Mouse (Mus musculus): ENCODE results near the gene Pomt1. TPM values are rescaled to one million over a fixed set of nuclear protein-coding genes. Genes with fewer than 3 reads are reported as not detected.

Gene Pomt1
- total RNA-seq, 1 experiment, result 36.5 TPM

DNA sequence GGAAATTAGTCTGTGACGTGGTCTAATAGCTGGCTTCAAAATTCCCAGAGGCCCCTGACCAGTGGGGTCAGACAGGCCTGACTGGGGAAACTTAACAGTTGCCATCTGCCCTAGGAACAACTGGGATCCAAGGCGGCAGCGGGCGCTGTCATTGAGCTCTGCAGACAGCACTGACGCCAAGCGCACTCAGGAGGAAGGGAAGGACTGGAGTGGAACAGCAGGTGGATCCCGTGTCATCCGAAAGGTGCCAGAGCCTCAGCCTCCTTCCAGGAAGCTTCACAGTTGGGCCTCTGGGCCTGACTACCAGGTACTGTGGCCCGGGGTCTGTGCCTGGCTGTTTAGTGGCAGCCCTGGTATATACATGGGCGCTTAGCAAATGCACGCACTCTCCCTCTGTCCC lies 35.7 kb upstream of the Pomt1 start:
- Histone ChIP-seq H3K27ac (ENCODE audit: insufficient read depth, low read depth, low read length, poor library complexity, severe bottlenecking) (no peak overlapping the region; the same call in 1 of the 2 replicates), H3K9ac (ENCODE audit: insufficient read depth, low read depth, low read length, poor library complexity, severe bottlenecking) (no peak overlapping the region), H3K4me3 (ENCODE audit: insufficient read depth in 1 of 2, low read depth in 1 of 2, low read length in 2 of 2, poor library complexity in 1 of 2, severe bottlenecking in 1 of 2) (no peak overlapping the region), H3K36me3 (ENCODE audit: control insufficient read depth, insufficient read depth, low read length, poor library complexity, severe bottlenecking) (peaks cover 75% of the 10 kb centered on the region), H3K9me3 (ENCODE audit: control insufficient read depth, insufficient read depth, low read depth, low read length) (no peaks in the 10 kb centered on the region), H3K4me1 (ENCODE audit: control insufficient read depth in 2 of 2, insufficient read depth in 2 of 2, low read length in 2 of 2, poor library complexity in 1 of 2) (peaks cover 0 to 10% of the 10 kb centered on the region in 2 experiments; a peak in 2 of 4 replicates)
- in situ Hi-C loops (cut with MboI; ENCODE audit: low sequenced_read_pairs in 2 of 2, unreplicated experiment in 2 of 2), result no loop called here
- no peak for DNase-seq (ENCODE audit: low read depth, low spot score)
- TF ChIP-seq ZNF384 (IDR thresholded peaks at IDR 0.05; ENCODE audit: low read depth, low read length) (no peak), ZC3H11A (IDR thresholded peaks at IDR 0.05; ENCODE audit: borderline replicate concordance, low read depth, low read length) (no peak), MAFK (IDR thresholded peaks at IDR 0.05; ENCODE audit: insufficient read depth, low read depth, low read length) (no peak), CHD2 (IDR thresholded peaks at IDR 0.05; ENCODE audit: low read depth, low read length) (no peak), HCFC1 (IDR thresholded peaks at IDR 0.05; ENCODE audit: borderline replicate concordance, insufficient read depth, low read length) (no peak)

GRCm38 (mm10) chr2:32201527-32201926 lies 34.9 kb upstream of the Pomt1 start:
- Histone ChIP-seq H3K4me3 (ENCODE audit: insufficient read depth in 1 of 2, low read depth in 1 of 2, low read length in 2 of 2, poor library complexity in 1 of 2, severe bottlenecking in 1 of 2) (no peak overlapping the region), H3K9ac (ENCODE audit: insufficient read depth, low read depth, low read length, poor library complexity, severe bottlenecking) (no peak overlapping the region), H3K9me3 (ENCODE audit: control insufficient read depth, insufficient read depth, low read depth, low read length) (no peaks in the 10 kb centered on the region), H3K36me3 (ENCODE audit: control insufficient read depth, insufficient read depth, low read length, poor library complexity, severe bottlenecking) (peaks cover 79% of the 10 kb centered on the region), H3K4me1 (ENCODE audit: control insufficient read depth in 2 of 2, insufficient read depth in 2 of 2, low read length in 2 of 2, poor library complexity in 1 of 2) (peaks cover 0 to 10% of the 10 kb centered on the region in 2 experiments; a peak in 2 of 4 replicates), H3K27ac (ENCODE audit: insufficient read depth, low read depth, low read length, poor library complexity, severe bottlenecking) (no peak overlapping the region)
- TF ChIP-seq ZC3H11A (IDR thresholded peaks at IDR 0.05; ENCODE audit: borderline replicate concordance, low read depth, low read length) (no peak), ZNF384 (IDR thresholded peaks at IDR 0.05; ENCODE audit: low read depth, low read length) (no peak), MAFK (IDR thresholded peaks at IDR 0.05; ENCODE audit: insufficient read depth, low read depth, low read length) (no peak), HCFC1 (IDR thresholded peaks at IDR 0.05; ENCODE audit: borderline replicate concordance, insufficient read depth, low read length) (no peak), CHD2 (IDR thresholded peaks at IDR 0.05; ENCODE audit: low read depth, low read length) (no peak)
- in situ Hi-C loops (cut with MboI; ENCODE audit: low sequenced_read_pairs in 2 of 2, unreplicated experiment in 2 of 2), result no loop called here
- no peak for DNase-seq (ENCODE audit: low read depth, low spot score)

GRCm38 (mm10) chr2:32203853-32204252 lies 32.5 kb upstream of the Pomt1 start:
- H3K4me3 ChIP-seq (ENCODE audit: insufficient read depth in 1 of 2, low read depth in 1 of 2, low read length in 2 of 2, poor library complexity in 1 of 2, severe bottlenecking in 1 of 2), result no peak overlapping the region
- in situ Hi-C loops (cut with MboI; ENCODE audit: low sequenced_read_pairs in 2 of 2, unreplicated experiment in 2 of 2), result no loop called here
- DNase-seq (ENCODE audit: low read depth, low spot score), result no peak
- TF ChIP-seq MAFK (IDR thresholded peaks at IDR 0.05; ENCODE audit: insufficient read depth, low read depth, low read length) (no peak), ZC3H11A (IDR thresholded peaks at IDR 0.05; ENCODE audit: borderline replicate concordance, low read depth, low read length) (no peak), ZNF384 (IDR thresholded peaks at IDR 0.05; ENCODE audit: low read depth, low read length) (no peak)
- H3K4me1 ChIP-seq (ENCODE audit: control insufficient read depth in 2 of 2, insufficient read depth in 2 of 2, low read length in 2 of 2, poor library complexity in 1 of 2), result peaks cover 0 to 2% of the 10 kb centered on the region in 2 experiments; a peak in 1 of 4 replicates
- peaks cover 89% of the 10 kb centered on the region for H3K36me3 ChIP-seq (ENCODE audit: control insufficient read depth, insufficient read depth, low read length, poor library complexity, severe bottlenecking)
- H3K9ac ChIP-seq (ENCODE audit: insufficient read depth, low read depth, low read length, poor library complexity, severe bottlenecking), result no peak overlapping the region
- H3K9me3 ChIP-seq (ENCODE audit: control insufficient read depth, insufficient read depth, low read depth, low read length), result no peaks in the 10 kb centered on the region
- no peak overlapping the region for H3K27ac ChIP-seq (ENCODE audit: insufficient read depth, low read depth, low read length, poor library complexity, severe bottlenecking)

DNA sequence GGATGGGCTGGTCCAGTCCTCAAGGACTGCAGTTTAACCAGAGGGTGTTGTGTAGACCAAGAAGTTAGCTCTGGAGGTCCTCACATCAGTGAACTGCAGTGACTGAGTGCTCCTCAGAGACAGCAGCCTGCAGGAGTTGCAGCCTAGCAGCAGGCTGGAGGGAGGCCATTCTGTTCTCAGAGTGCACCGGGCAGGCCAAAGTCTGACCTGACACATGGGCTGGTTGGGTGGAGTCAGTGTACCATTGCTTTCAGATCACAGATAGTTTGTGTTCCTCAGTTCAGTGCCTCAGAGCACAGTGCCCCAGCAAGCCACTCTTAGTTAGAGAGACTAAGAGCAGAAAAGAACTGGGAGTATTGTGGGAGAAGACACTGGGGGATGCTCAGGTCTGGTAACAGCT lies 28.7 kb upstream of the Pomt1 start:
- Histone ChIP-seq H3K9me3 (ENCODE audit: control insufficient read depth, insufficient read depth, low read depth, low read length) (no peaks in the 10 kb centered on the region), H3K4me1 (ENCODE audit: control insufficient read depth in 2 of 2, insufficient read depth in 2 of 2, low read length in 2 of 2, poor library complexity in 1 of 2) (peaks cover 0 to 1% of the 10 kb centered on the region in 2 experiments; a peak in 1 of 4 replicates), H3K27ac (ENCODE audit: insufficient read depth, low read depth, low read length, poor library complexity, severe bottlenecking) (no peak overlapping the region), H3K9ac (ENCODE audit: insufficient read depth, low read depth, low read length, poor library complexity, severe bottlenecking) (no peak overlapping the region), H3K36me3 (ENCODE audit: control insufficient read depth, insufficient read depth, low read length, poor library complexity, severe bottlenecking) (peaks cover 84% of the 10 kb centered on the region), H3K4me3 (ENCODE audit: insufficient read depth in 1 of 2, low read depth in 1 of 2, low read length in 2 of 2, poor library complexity in 1 of 2, severe bottlenecking in 1 of 2) (no peak overlapping the region)
- TF ChIP-seq HCFC1 (IDR thresholded peaks at IDR 0.05; ENCODE audit: borderline replicate concordance, insufficient read depth, low read length), result no peak
- TF ChIP-seq CHD2 (IDR thresholded peaks at IDR 0.05; ENCODE audit: low read depth, low read length), result no peak
- TF ChIP-seq ZC3H11A (IDR thresholded peaks at IDR 0.05; ENCODE audit: borderline replicate concordance, low read depth, low read length), result no peak
- TF ChIP-seq ZNF384 (IDR thresholded peaks at IDR 0.05; ENCODE audit: low read depth, low read length), result no peak
- no peak for TF ChIP-seq MAFK (IDR thresholded peaks at IDR 0.05; ENCODE audit: insufficient read depth, low read depth, low read length)
- in situ Hi-C loops (cut with MboI; ENCODE audit: low sequenced_read_pairs in 2 of 2, unreplicated experiment in 2 of 2), result no loop called here
- DNase-seq (ENCODE audit: low read depth, low spot score), result no peak

DNA sequence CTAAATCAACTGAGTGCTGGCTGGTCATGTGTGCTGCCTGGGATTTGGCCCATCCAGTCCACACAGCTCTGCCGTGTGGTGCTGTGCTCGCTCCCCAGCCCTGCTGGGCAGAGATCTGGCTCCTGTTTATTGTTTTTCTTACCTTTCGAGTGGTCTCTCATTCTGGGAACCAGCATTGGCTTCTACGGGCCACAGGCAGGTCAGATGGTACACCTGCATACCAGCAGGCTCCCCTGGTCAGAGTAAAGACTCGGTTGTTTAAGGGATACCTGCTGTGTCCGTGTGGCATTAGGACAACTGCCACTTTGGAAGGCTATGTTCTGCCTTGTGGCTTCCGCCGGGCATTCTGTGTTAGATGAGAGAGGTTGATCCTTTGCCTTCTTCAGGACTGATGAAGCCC lies 24.7 kb upstream of the Pomt1 start:
- in situ Hi-C loops (cut with MboI; ENCODE audit: low sequenced_read_pairs in 2 of 2, unreplicated experiment in 2 of 2), result no loop called here
- Histone ChIP-seq H3K36me3 (ENCODE audit: control insufficient read depth, insufficient read depth, low read length, poor library complexity, severe bottlenecking) (peaks cover 86% of the 10 kb centered on the region), H3K27ac (ENCODE audit: insufficient read depth, low read depth, low read length, poor library complexity, severe bottlenecking) (no peak overlapping the region), H3K9me3 (ENCODE audit: control insufficient read depth, insufficient read depth, low read depth, low read length) (no peaks in the 10 kb centered on the region), H3K4me3 (ENCODE audit: insufficient read depth in 1 of 2, low read depth in 1 of 2, low read length in 2 of 2, poor library complexity in 1 of 2, severe bottlenecking in 1 of 2) (no peak overlapping the region), H3K4me1 (ENCODE audit: control insufficient read depth in 2 of 2, insufficient read depth in 2 of 2, low read length in 2 of 2, poor library complexity in 1 of 2) (peaks cover 0 to 17% of the 10 kb centered on the region in 2 experiments; a peak in 2 of 4 replicates), H3K9ac (ENCODE audit: insufficient read depth, low read depth, low read length, poor library complexity, severe bottlenecking) (no peak overlapping the region)
- TF ChIP-seq MAFK (IDR thresholded peaks at IDR 0.05; ENCODE audit: insufficient read depth, low read depth, low read length), result no peak
- TF ChIP-seq HCFC1 (IDR thresholded peaks at IDR 0.05; ENCODE audit: borderline replicate concordance, insufficient read depth, low read length), result no peak
- no peak for DNase-seq (ENCODE audit: low read depth, low spot score)
